In genomic region chr12:83143071-83143470, GRCm38 (mm10) we compare ENCODE assay signal across 14 mouse cellular contexts.
DNase-seq lines count a peak whose midpoint lies in the region; ATAC-seq and TF ChIP-seq lines count a peak whose summit lies in the region.
"Had no signal": no experiment of that assay in that cellular context is flagged by ENCODE, and none has a peak within 500 bp of the region (broad histone marks: within the 10 kb centered on the region; RNA-seq: fewer than 3 reads in every experiment).

No protein-coding gene starts in this region.

- no peaks in the 10 kb centered on the region for H3K9me3 ChIP-seq in heart, embryonic 15.5 days (replicated peaks)
- H3K9me3 ChIP-seq in liver, embryonic 14.5 days (ENCODE audit: control insufficient read depth, low read length) = no peaks in the 10 kb centered on the region
- H3K9me3 ChIP-seq: hindbrain, embryonic 15.5 days; neural tube, embryonic 12.5 days had no signal

- no peak for DNase-seq in heart, adult 8-10 months (ENCODE audit: low spot score)
- DNase-seq in MEL-GATA-1-ER (ENCODE audit: extremely low read depth, low read depth) = peak; percentile 71
- peak; percentile 77 to 88 for DNase-seq in cerebellum, adult 2 months
- peak; percentile 36 to 49 (median 42) for DNase-seq in liver, embryonic 14.5 days (ENCODE audit: low read depth in 3 of 3, low spot score in 3 of 3)
- no peak for DNase-seq in urinary bladder, postnatal 25 days (ENCODE audit: low spot score)
- DNase-seq in frontal cortex, postnatal 10 days (ENCODE audit: low spot score in 2 of 2) = no peak
- no peak for DNase-seq in layer of hippocampus, postnatal 36 days
- DNase-seq: thymus, postnatal 25 days had no signal

- H3K36me3 ChIP-seq in heart, embryonic 15.5 days = no peaks in the 10 kb centered on the region
- H3K36me3 ChIP-seq in liver, embryonic 14.5 days (replicated peaks; ENCODE audit: control insufficient read depth, insufficient read depth, low read depth) = no peaks in the 10 kb centered on the region
- H3K36me3 ChIP-seq: hindbrain, embryonic 15.5 days; neural tube, embryonic 12.5 days had no signal

- TF ChIP-seq POLR2A in cerebellum, adult 2 months (IDR thresholded peaks at IDR 0.05; ENCODE audit: borderline replicate concordance, insufficient read depth, low read length) = no peak

- TF ChIP-seq CTCF in cerebellum, adult 2 months (IDR thresholded peaks at IDR 0.05; ENCODE audit: borderline replicate concordance, insufficient read depth, low read depth, low read length) = no peak
- no peak for TF ChIP-seq CTCF in liver, embryonic 14.5 days (IDR thresholded peaks at IDR 0.05; ENCODE audit: low read depth)

- 31% methylated on average over 3 of the region's 3 CpGs for WGBS in heart, embryonic 15.5 days
- 22% methylated on average over 3 of the region's 3 CpGs for WGBS in cerebellum, adult 2 months
- WGBS in liver, embryonic 14.5 days (ENCODE audit: insufficient replicate concordance) = 10% methylated on average over 3 of the region's 3 CpGs

- H3K4me3 ChIP-seq in heart, embryonic 15.5 days = no peak overlapping the region
- H3K4me3 ChIP-seq in cerebellum, adult 2 months (replicated peaks; ENCODE audit: insufficient read depth, low read depth, low read length) = no peak overlapping the region
- no peak overlapping the region for H3K4me3 ChIP-seq in liver, embryonic 14.5 days (ENCODE audit: insufficient read depth in 1 of 2, low read depth in 2 of 2, low read length in 2 of 2)
- H3K4me3 ChIP-seq: hindbrain, embryonic 15.5 days; left cerebral cortex, adult 2 months; neural tube, embryonic 12.5 days had no signal

- H3K4me1 ChIP-seq in heart, embryonic 15.5 days (replicated peaks) = peaks cover 49% of the 10 kb centered on the region
- peaks cover 24% of the 10 kb centered on the region for H3K4me1 ChIP-seq in cerebellum, adult 2 months (ENCODE audit: control insufficient read depth, insufficient read depth, low read length)
- H3K4me1 ChIP-seq in liver, embryonic 14.5 days (replicated peaks; ENCODE audit: control insufficient read depth in 2 of 2, insufficient read depth in 2 of 2, low read length in 1 of 2) = peaks cover 31% of the 10 kb centered on the region in 2 experiments
- H3K4me1 ChIP-seq: neural tube, embryonic 12.5 days had no signal

- no peaks in the 10 kb centered on the region for H3K27me3 ChIP-seq in heart, embryonic 15.5 days
- no peaks in the 10 kb centered on the region for H3K27me3 ChIP-seq in cerebellum, adult 2 months (ENCODE audit: control insufficient read depth, insufficient read depth, low read length)
- no peaks in the 10 kb centered on the region for H3K27me3 ChIP-seq in liver, embryonic 14.5 days (ENCODE audit: control insufficient read depth, insufficient read depth, low read length)
- H3K27me3 ChIP-seq: hindbrain, embryonic 15.5 days; neural tube, embryonic 12.5 days had no signal

- TF ChIP-seq EP300 in liver, embryonic 14.5 days (IDR thresholded peaks at IDR 0.05; ENCODE audit: low read depth) = peak; percentile 40

- ATAC-seq in heart, embryonic 15.5 days (replicated peaks; ENCODE audit: insufficient number of reproducible peaks, insufficient read depth, low FRiP score, low read depth) = no peak
- ATAC-seq in liver, embryonic 14.5 days (ENCODE audit: insufficient read depth) = peak; percentile 82
- ATAC-seq: CD4-positive, CD25-positive, alpha-beta regulatory T cell, adult 4 months; forebrain, embryonic 16.5 days had no signal

- peak overlapping the region; percentile 37 for H3K27ac ChIP-seq in heart, embryonic 15.5 days
- H3K27ac ChIP-seq in cerebellum, adult 2 months (ENCODE audit: insufficient read depth, low read length) = no peak overlapping the region; the same call in 1 of the 2 replicates
- H3K27ac ChIP-seq in liver, embryonic 14.5 days = peak overlapping the region; percentile 33
- H3K27ac ChIP-seq: hindbrain, embryonic 15.5 days; left cerebral cortex, adult 2 months; neural tube, embryonic 12.5 days had no signal

- no peak overlapping the region for H3K4me2 ChIP-seq in heart, embryonic 15.5 days
- H3K4me2 ChIP-seq in liver, embryonic 14.5 days (ENCODE audit: low read depth) = peak overlapping the region; percentile 7
- H3K4me2 ChIP-seq: hindbrain, embryonic 15.5 days; neural tube, embryonic 12.5 days had no signal

- H3K9ac ChIP-seq in heart, embryonic 15.5 days = no peak overlapping the region
- H3K9ac ChIP-seq in liver, embryonic 14.5 days (replicated peaks) = peak overlapping the region; percentile 16; the same call in 1 of the 2 replicates
- H3K9ac ChIP-seq: hindbrain, embryonic 15.5 days; neural tube, embryonic 12.5 days had no signal

Comparison
In these comparisons a context has a peak if more than half of its experiments do, and no peak if none do; other contexts are left out.
1. DNase-seq: peak in MEL-GATA-1-ER (single experiment), cerebellum, adult 2 months (2 of 2) and liver, embryonic 14.5 days (3 of 3); none in heart, adult 8-10 months (single experiment), urinary bladder, postnatal 25 days (single experiment), frontal cortex, postnatal 10 days (0 of 2) and layer of hippocampus, postnatal 36 days (0 of 2).